Mouse (Mus musculus): ENCODE data around the gene Vps8.

The Vps8 gene

DNA sequence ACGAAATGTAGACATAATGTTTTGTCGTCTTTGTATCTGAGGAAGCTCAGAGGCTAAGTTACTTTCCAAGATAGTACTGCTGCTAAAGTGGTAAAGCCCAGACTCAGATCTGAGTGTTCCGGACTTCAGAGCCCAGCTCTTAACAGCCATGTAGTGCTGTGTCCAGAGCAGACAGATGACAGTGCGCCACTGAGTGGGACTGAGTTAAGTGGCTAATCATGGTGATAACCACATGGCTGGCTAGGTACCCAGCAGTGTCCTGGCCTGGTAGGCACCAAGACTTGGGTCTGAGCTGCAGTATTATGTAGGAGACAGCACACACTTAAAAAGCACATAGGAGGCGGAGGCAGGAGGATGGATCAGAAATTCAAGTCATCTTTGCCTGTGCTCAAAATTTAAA lies 60.9 kb downstream of the Vps8 start:
- DNase-seq, result no peak

GRCm38 (mm10) chr16:21485716-21486115 lies 62.8 kb downstream of the Vps8 start:
- no peak for DNase-seq

DNA sequence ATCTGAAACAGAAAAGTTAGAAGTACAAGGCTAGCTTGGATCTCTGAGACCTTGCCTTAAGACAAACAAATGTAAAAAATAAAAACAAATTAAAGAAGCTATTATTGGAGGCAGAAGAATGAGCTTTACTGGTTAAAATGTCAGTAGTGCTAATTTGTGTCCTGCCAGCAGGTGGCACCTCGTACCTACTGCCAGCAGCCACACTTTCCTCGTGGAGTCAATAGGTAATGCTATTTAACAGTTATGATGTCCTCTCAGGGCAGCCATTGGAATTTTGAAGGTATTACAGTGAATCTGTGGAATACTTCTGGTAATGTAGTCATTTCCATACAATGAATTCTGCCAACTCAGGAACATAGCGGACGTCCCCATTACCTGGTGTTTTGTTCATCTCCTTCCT lies 65.5 kb downstream of the Vps8 start:
- peak; percentile 36 for DNase-seq

DNA sequence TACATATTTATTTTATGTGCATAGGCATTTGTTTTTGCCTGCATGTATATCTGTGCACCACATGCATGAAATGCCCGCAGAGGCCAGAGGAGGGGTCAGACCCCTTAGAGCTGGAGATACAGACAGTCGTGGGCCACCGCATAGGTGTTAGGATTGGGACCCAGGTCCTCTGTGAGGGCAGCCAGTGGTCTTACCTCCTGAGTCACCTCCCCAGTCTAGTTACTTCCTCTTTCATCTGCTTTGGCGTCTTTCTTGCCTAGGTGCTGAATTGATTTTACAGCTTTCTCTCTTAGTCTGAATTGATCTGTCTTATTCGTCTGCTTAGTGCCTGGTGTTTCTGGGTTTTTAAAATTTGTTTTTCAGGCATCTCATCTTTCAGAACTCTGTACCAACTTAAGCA lies 69.4 kb downstream of the Vps8 start:
- DNase-seq, result no peak

GRCm38 (mm10) chr16:21492894-21493293 lies 70.0 kb downstream of the Vps8 start:
- DNase-seq, result no peak

- no peak for DNase-seq
Measured at GRCm38 (mm10) chr16:21494681-21495080, 71.8 kb downstream of the Vps8 start.

DNA sequence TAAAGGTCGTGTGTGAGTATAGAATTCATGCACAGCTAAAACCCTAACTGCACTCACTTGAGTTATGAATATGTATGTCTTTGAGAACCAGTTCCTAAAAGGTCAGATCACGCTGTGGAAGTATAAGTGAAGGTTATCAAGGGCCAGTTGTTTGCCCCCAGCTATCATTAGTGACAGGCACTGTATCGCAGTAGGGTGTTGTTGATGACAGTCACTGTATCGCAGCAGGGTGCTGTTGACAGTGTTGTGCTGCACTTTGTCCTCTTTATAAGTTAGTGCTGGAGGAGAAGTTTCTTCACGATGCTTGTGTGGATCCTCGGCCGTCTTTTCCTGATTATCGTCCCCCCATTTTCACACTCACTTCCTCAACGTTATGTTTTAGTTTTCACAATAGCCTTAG lies 73.9 kb downstream of the Vps8 start:
- DNase-seq, result no peak

DNA sequence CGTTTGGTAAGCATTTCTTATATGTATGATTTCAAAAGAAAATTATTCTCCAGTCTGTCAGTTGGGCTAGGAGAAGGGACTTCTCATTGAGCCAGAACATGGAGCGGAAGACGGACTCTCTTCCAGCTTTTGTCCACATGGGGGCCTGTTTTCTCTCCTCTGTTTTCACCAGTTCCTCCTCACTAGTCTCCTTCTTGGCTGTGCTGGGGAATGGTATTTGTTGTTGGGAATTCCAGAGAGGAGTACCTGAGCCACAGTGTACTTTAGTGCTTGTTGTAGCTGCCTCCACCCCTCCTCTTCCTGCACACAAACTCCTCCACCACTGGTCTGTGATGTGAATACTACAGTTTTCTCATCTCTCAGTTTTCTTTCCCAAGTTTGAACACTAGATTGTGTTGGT lies 74.7 kb downstream of the Vps8 start:
- no peak for DNase-seq

GRCm38 (mm10) chr16:21498984-21499383 lies 76.1 kb downstream of the Vps8 start:
- DNase-seq, result no peak

DNA sequence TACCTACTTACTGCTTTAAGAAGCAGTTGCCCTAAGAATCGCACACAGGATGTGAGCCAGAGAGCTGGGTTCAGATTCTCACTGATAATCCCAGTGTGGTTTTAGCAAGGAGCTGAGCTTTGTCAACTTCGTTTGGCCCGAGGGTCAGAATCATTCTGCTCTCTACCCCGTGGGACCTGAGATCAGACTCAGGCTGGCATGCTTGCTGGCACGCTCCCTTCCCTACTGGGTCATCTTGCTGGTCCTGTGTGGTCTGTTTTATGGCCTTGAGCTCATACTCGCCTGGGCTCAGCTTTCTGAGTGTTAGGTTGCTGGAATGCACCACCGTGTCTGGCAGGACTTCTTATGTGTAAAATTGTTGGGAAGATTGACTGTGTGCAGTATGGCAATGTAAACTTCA lies 76.7 kb downstream of the Vps8 start:
- DNase-seq, result no peak

DNA sequence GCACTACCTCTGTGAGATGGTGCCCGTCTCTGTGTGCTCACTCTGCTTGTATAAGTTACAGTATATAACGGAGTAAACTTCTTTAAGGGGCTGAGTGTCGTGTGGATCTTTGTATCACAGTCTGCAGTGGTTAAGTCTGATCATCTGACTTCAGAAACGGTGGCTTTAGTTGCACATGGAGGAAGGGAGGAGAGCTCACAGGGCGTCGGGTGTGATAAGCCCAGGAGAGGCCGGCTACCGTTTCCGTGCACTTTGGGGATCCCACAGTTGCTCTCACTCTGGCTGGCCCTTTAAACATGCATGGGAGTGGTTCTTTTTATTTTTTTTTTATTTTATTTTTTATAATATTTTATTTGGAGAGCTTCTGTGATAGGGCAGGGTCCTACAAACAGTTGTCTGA lies 95.9 kb downstream of the Vps8 start:
- DNase-seq, result no peak

GRCm38 (mm10) chr16:21519785-21520184 lies 96.9 kb downstream of the Vps8 start:
- DNase-seq, result no peak

DNA sequence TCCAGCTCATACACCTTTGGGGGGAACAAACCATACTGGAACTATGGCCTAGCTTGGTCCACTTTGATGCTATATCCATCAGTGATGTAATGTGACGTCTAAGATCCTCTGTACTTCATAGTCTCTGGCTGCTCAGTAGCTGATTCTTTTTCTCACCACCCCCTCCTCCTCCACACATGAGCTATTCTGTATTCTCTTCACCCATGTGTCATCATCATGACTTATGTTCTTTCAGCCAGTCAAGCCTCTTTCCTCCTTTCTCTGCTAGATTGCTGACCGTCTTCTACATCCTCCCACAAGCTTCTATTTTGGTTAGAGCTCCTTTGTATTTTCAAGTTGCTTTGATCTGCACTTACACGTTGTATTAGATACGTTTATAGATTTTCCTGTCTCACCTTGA lies 100.8 kb downstream of the Vps8 start:
- DNase-seq, result no peak

GRCm38 (mm10) chr16:21525376-21525775 lies 102.5 kb downstream of the Vps8 start:
- DNase-seq, result no peak

- DNase-seq, result no peak
Measured at GRCm38 (mm10) chr16:21527271-21528007, 104.5 kb downstream of the Vps8 start.

- no peak for DNase-seq
Measured at GRCm38 (mm10) chr16:21533503-21533902, 110.6 kb downstream of the Vps8 start.

GRCm38 (mm10) chr16:21536240-21537005 lies 113.5 kb downstream of the Vps8 start:
- no peak for DNase-seq

GRCm38 (mm10) chr16:21537312-21537711 lies 114.4 kb downstream of the Vps8 start:
- no peak for DNase-seq

DNA sequence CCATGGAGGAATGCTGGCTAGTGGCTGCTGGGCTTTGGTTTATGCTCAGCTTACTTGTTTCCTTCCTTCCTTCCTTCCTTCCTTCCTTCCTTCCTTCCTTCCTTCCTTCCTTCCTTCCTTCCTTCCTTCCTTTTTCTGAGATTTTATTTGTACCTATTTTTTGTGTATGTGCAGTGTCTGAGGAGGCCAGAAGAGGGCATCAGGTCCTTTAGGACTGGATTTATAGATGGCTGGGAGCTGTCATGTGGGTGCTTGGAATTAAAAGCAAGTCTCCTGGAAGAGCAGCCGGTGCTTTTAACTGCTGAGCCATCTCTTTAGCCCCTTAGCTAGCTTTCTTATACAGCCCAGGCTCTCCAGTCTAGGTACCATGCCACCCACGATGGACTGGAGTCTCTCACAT lies 116.0 kb downstream of the Vps8 start:
- peak; percentile 6 for DNase-seq

- no peak for DNase-seq
Measured at GRCm38 (mm10) chr16:21542559-21542958, 119.6 kb downstream of the Vps8 start.

DNA sequence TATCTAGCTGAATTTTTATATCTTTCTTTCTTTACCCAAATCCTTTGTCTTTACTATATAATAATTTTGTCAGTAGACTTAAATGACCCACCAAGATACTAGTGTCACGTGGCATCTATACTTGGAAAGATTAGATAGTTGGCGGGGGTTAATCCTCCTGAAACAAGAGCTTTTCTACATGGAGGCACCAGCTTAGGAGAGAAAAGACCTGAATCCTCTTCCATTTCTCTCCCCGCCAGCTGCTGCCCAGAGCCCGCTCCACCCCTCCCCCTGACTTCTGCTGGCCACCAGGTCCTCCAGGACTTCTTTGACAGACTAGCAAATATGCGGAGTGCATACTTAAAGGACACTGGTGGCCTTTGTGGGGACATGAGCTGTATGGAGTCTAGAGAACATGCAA lies 124.5 kb downstream of the Vps8 start:
- DNase-seq, result no peak

GRCm38 (mm10) chr16:21549751-21550150 lies 126.8 kb downstream of the Vps8 start:
- no peak for DNase-seq

DNA sequence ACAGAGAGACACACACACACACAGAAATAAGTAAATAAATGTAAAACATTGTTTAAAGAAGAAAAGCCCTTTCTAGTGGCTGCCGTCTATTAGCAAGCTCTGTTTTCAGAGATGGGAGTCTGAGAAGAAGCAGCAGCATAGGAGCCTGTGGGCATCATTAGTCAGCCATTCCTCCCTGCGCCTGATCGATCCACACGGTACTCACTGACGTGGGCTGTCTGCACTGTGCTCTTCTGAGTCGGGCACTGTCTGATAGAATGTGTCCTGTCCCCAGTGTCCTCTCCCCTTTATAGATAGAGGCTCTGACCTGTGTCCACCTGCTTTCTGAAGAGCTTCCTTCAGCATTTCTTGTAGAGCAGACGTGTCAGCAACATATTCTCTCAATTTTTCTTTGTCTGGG lies 127.5 kb downstream of the Vps8 start:
- no peak for DNase-seq

DNA sequence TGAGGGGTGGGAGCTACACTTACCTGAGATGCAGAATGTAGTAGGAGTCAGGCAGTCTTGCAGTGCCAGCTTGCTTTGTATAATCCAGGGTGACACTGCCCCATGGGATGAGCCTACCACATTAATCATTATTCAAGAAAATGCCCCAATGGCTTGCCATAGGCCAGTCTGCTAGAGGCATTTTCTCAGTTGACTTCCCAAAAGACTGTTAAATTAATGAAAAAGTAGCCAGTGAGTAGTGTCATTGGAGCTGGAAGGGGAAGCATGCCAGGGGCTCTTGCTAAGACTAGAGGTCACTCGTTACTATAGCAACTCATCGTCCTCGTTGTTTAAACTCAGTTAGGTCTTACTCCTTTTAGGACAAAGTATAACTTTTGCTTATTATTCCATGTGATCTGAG lies 130.6 kb downstream of the Vps8 start:
- DNase-seq, result no peak
